Mouse (Mus musculus) midbrain, embryonic 16.5 days (tissue): Measurements from ENCODE around the gene Dmac2. TPM values are rescaled to one million over a fixed set of nuclear protein-coding genes. Genes with fewer than 3 reads are reported as not detected.

ENCODE experiments used
- ATAC-seq: fragments of 200-750 bp; cut with Nextera tagmentation; 2 replicates; pipeline ENCODE4 v1.8.0; 2017; ENCODE audit warnings: moderate TSS enrichment
- H3K27ac ChIP-seq: fragments of 300-500 bp; sonication (generic); 2 replicates; pipeline ENCODE4 v1.5.1; 2014; ENCODE audit warnings: mild to moderate bottlenecking, low read length, mixed read lengths
- H3K27me3 ChIP-seq: fragments of 300-500 bp; sonication (generic); 2 replicates; pipeline ENCODE4 v1.6.1; 2014; ENCODE audit warnings: low read depth, low read length, mixed read lengths; ENCODE audit not compliant: control insufficient read depth, insufficient read depth
- H3K36me3 ChIP-seq: fragments of 300-500 bp; sonication (generic); 2 replicates; pipeline ENCODE4 v1.6.1; 2014; ENCODE audit warnings: mild to moderate bottlenecking, low read length, moderate library complexity, mixed read lengths; ENCODE audit not compliant: control insufficient read depth, insufficient read depth
- H3K4me1 ChIP-seq: fragments of 300-500 bp; sonication (generic); 2 replicates; pipeline ENCODE4 v1.6.1; 2014; ENCODE audit warnings: mild to moderate bottlenecking, low read length, mixed read lengths; ENCODE audit not compliant: control insufficient read depth, insufficient read depth
- H3K4me2 ChIP-seq: fragments of 300-500 bp; sonication (generic); 2 replicates; pipeline ENCODE4 v1.6.1; 2014; ENCODE audit warnings: mild to moderate bottlenecking, low read length, mixed read lengths
- H3K4me3 ChIP-seq: fragments of 300-500 bp; sonication (generic); 2 replicates; pipeline ENCODE4 v1.5.1; 2014; ENCODE audit warnings: low read depth, mild to moderate bottlenecking, low read length, moderate library complexity, mixed read lengths
- H3K9ac ChIP-seq: fragments of 300-500 bp; sonication (generic); 2 replicates; pipeline ENCODE4 v1.6.1; 2014; ENCODE audit warnings: low read depth, low read length, mixed read lengths
- H3K9me3 ChIP-seq: fragments of 300-500 bp; sonication (generic); replicated peaks from 2 replicates; pipeline ENCODE4 v1.6.1; 2014; ENCODE audit warnings: mild to moderate bottlenecking, low read length, mixed read lengths; ENCODE audit not compliant: control insufficient read depth, poor library complexity, severe bottlenecking
- WGBS: fragments of 180-500 bp; shearing (Covaris S2); extraction: QIAGEN DNeasy Blood & Tissue Kit; methylation state at CpG from one replicate; pipeline ENCODE4 v1.1.7; 2014; 5-methylcytosine and 5-hydroxymethylcytosine counted together
- polyA plus RNA-seq: library from polyadenylated mRNA; unstranded; fragments of >200 nt; fragmentation: Nextera tagmentation; extraction: Ambion mirVana; gene quantifications from 2 replicates; pipeline ENCODE4 v1.2.1, GENCODE M21; 2015

Gene Dmac2
- polyA plus RNA-seq, 1 experiment from 2014 or later, result 48.7 TPM

GRCm38 (mm10) chr7:25639754-25640153 is 20.5 kb downstream of the Dmac2 start:
- Histone ChIP-seq H3K9me3 (no peaks in the 10 kb centered on the region), H3K27me3 (no peaks in the 10 kb centered on the region), H3K36me3 (peaks cover 7% of the 10 kb centered on the region; the same call in 1 of the 2 replicates), H3K4me1 (no peaks in the 10 kb centered on the region), H3K27ac (no peak overlapping the region), H3K9ac (no peak overlapping the region), H3K4me2 (no peak overlapping the region), H3K4me3 (no peak overlapping the region)
- no peak for ATAC-seq
- WGBS, result 92% methylated on average over 4 of the region's 4 CpGs

GRCm38 (mm10) chr7:25644136-25644535 is 24.9 kb downstream of the Dmac2 start:
- H3K27ac ChIP-seq, result no peak overlapping the region
- no peaks in the 10 kb centered on the region for H3K9me3 ChIP-seq
- no peak overlapping the region for H3K4me2 ChIP-seq
- no peak overlapping the region for H3K9ac ChIP-seq
- no peaks in the 10 kb centered on the region for H3K4me1 ChIP-seq
- ATAC-seq, result no peak
- WGBS, result 83% methylated on average over 10 of the region's 10 CpGs
- H3K27me3 ChIP-seq, result no peaks in the 10 kb centered on the region
- H3K36me3 ChIP-seq, result peaks cover 7% of the 10 kb centered on the region; the same call in 1 of the 2 replicates
- H3K4me3 ChIP-seq, result no peak overlapping the region

- ATAC-seq, result no peak
- no peaks in the 10 kb centered on the region for H3K27me3 ChIP-seq
- no peaks in the 10 kb centered on the region for H3K4me1 ChIP-seq
- no peak overlapping the region for H3K4me2 ChIP-seq
- whole genome bisulfite sequencing, result 77% methylated on average over 4 of the region's 4 CpGs
- no peak overlapping the region for H3K9ac ChIP-seq
- no peaks in the 10 kb centered on the region for H3K9me3 ChIP-seq
- H3K27ac ChIP-seq, result no peak overlapping the region
- no peak overlapping the region for H3K4me3 ChIP-seq
- H3K36me3 ChIP-seq, result peaks cover 7% of the 10 kb centered on the region; the same call in 1 of the 2 replicates
These were observed 25.4 kb downstream of the Dmac2 start for GRCm38 (mm10) chr7:25644631-25645030.

GRCm38 (mm10) chr7:25645074-25645473 is 25.9 kb downstream of the Dmac2 start:
- Histone ChIP-seq H3K27ac (no peak overlapping the region), H3K36me3 (peaks cover 6% of the 10 kb centered on the region; the same call in 1 of the 2 replicates), H3K4me1 (no peaks in the 10 kb centered on the region), H3K9me3 (no peaks in the 10 kb centered on the region), H3K27me3 (no peaks in the 10 kb centered on the region), H3K9ac (no peak overlapping the region), H3K4me3 (no peak overlapping the region), H3K4me2 (no peak overlapping the region)
- ATAC-seq, result no peak
- WGBS, result 49% methylated on average over 14 of the region's 14 CpGs

- Histone ChIP-seq H3K4me1 (no peaks in the 10 kb centered on the region), H3K9ac (no peak overlapping the region), H3K4me2 (no peak overlapping the region), H3K27ac (no peak overlapping the region), H3K9me3 (no peaks in the 10 kb centered on the region), H3K36me3 (no peaks in the 10 kb centered on the region), H3K4me3 (no peak overlapping the region), H3K27me3 (no peaks in the 10 kb centered on the region)
- WGBS, result 61% methylated on average over 5 of the region's 5 CpGs
- no peak for ATAC-seq
These were observed 28.4 kb downstream of the Dmac2 start for GRCm38 (mm10) chr7:25647574-25648123.

- ATAC-seq, result no peak
- Histone ChIP-seq H3K27ac (no peak overlapping the region), H3K4me1 (no peaks in the 10 kb centered on the region), H3K36me3 (no peaks in the 10 kb centered on the region; the same call in 1 of the 2 replicates), H3K9me3 (no peaks in the 10 kb centered on the region), H3K27me3 (no peaks in the 10 kb centered on the region), H3K4me3 (no peak overlapping the region), H3K4me2 (no peak overlapping the region), H3K9ac (no peak overlapping the region)
- WGBS, result 80% methylated on average over 5 of the region's 5 CpGs
These were observed 30.6 kb downstream of the Dmac2 start for GRCm38 (mm10) chr7:25649839-25650238.

GRCm38 (mm10) chr7:25651281-25651680 is 32.1 kb downstream of the Dmac2 start:
- Histone ChIP-seq H3K36me3 (no peaks in the 10 kb centered on the region; the same call in 1 of the 2 replicates), H3K27ac (no peak overlapping the region), H3K9ac (no peak overlapping the region), H3K9me3 (no peaks in the 10 kb centered on the region), H3K4me3 (no peak overlapping the region), H3K4me1 (no peaks in the 10 kb centered on the region), H3K27me3 (no peaks in the 10 kb centered on the region), H3K4me2 (no peak overlapping the region)
- WGBS, result 93% methylated on average over 8 of the region's 8 CpGs
- no peak for ATAC-seq

- Histone ChIP-seq H3K4me3 (no peak overlapping the region), H3K4me1 (peaks cover 6% of the 10 kb centered on the region), H3K4me2 (no peak overlapping the region), H3K27ac (no peak overlapping the region), H3K27me3 (no peaks in the 10 kb centered on the region), H3K9me3 (no peaks in the 10 kb centered on the region), H3K36me3 (no peaks in the 10 kb centered on the region; the same call in 1 of the 2 replicates), H3K9ac (no peak overlapping the region)
- WGBS, result 91% methylated on average over 12 of the region's 12 CpGs
- no peak for ATAC-seq
These were observed 33.1 kb downstream of the Dmac2 start for GRCm38 (mm10) chr7:25652244-25652759.

- H3K9me3 ChIP-seq, result no peaks in the 10 kb centered on the region
- H3K27ac ChIP-seq, result no peak overlapping the region
- WGBS, result 78% methylated on average over 11 of the region's 11 CpGs
These were observed 36.6 kb downstream of the Dmac2 start for GRCm38 (mm10) chr7:25655601-25656428.

More at GRCm38 (mm10) chr7:25655601-25656428, 36.6 kb downstream of the Dmac2 start:
- Histone ChIP-seq H3K27me3 (no peaks in the 10 kb centered on the region), H3K36me3 (no peaks in the 10 kb centered on the region; the same call in 1 of the 2 replicates), H3K4me3 (no peak overlapping the region), H3K4me2 (no peak overlapping the region), H3K4me1 (peaks cover 21% of the 10 kb centered on the region), H3K9ac (no peak overlapping the region)
- ATAC-seq, result no peak
